Mouse (Mus musculus) macrophage (primary cell): ENCODE results near the gene Gm17660. TPM values are rescaled to one million over a fixed set of nuclear protein-coding genes. Genes with fewer than 3 reads are reported as not detected.
A peak's percentile ranks its signal among the peaks of the same experiment; 100 is the strongest.

Source experiments
- H3K27ac ChIP-seq: fragments of 350-480 bp; formaldehyde crosslinking; 2 replicates; pipeline ENCODE4 v1.9.0; 2021
- H3K36me3 ChIP-seq: fragments of 350-480 bp; formaldehyde crosslinking; 2 replicates; pipeline ENCODE4 v1.9.0; 2021; ENCODE audit errors: inconsistent target
- H3K4me3 ChIP-seq: fragments of 350-480 bp; formaldehyde crosslinking; 2 replicates; pipeline ENCODE4 v1.9.0; 2021; ENCODE audit errors: inconsistent target
- H3K79me2 ChIP-seq: fragments of 350-480 bp; formaldehyde crosslinking; 2 replicates; pipeline ENCODE4 v1.9.0; 2021; ENCODE audit errors: inconsistent target
- WGBS: methylation state at CpG from one replicate; pipeline ENCODE4 v1.1.7; 2026; ENCODE audit warnings: inconsistent platforms; ENCODE audit not compliant: missing documents; 5-methylcytosine and 5-hydroxymethylcytosine counted together
- polyA plus RNA-seq: library from polyadenylated mRNA; stranded (reverse); fragments of 250-400 nt; gene quantifications from 3 replicates; pipeline ENCODE4 v1.2.4, GENCODE M21; 2018; ENCODE audit warnings: inconsistent platforms

Gm17660 gene
- polyA plus RNA-seq, 1 experiment from 2014 or later: not detected

DNA sequence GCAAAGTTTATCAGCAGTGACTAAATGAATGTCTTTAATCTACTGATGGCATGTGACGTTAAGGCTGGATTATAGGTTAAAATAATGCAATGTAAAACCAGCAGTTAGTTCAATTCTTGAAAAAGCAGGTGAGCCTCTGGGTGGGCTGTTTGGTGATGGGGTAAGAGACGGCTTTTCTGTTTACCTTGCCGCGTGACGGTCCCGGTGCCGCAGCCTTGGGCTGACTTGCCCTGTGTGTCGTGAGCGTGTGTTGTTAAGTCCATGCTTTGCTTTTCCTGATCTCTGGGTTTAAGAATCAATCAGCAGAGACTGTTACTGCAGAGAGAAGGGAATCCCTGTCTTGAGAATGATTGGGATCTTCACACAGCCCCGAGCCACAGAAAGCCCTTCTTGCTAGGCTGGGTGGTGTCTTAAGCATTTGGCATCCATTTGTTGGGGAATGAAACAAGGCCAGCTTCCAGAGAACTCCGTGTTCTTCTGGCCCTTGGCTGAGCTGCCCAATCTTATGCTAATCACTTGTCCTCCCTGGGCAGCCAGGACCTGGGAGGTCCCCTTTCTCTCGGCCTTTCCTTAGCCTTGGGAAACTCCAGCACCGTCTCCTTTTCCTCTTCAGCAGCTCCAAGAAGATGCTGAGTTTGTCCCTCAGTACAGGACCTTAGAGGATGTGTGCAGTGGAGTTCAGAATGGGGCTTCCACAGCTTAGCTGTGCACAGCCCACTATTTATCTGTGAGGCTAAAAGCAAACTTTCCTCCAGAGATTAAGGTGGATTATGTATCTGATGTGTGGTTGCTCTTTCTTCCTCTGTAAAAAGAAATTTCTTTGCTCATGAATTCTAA, 15.3 kb downstream of the Gm17660 start:
- H3K27ac ChIP-seq: no peak overlapping the region
- WGBS: 97% methylated on average over 13 of the region's 13 CpGs
- peaks cover 73% of the 10 kb centered on the region for H3K36me3 ChIP-seq
- H3K79me2 ChIP-seq: no peaks in the 10 kb centered on the region
- H3K4me3 ChIP-seq: no peak overlapping the region

DNA sequence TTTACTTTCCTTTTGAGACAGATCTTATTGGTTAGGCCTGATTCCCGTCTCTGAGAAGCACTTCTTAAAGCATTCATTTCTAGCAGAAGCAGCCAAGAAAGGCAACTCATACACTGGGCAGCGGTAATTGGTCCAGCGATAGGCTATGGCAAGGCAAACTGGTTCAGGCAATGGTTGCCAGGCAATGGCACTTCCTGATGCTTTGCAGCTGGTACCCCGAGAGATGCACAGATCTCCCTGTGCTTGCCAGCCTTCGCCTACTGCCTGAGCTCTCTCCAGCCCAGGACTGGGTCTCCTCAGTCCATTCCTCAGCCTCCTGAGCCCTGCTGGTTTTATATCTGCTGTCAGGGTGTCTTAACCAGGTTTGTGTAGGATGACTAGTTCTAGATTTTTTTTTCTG, 17.0 kb downstream of the Gm17660 start:
- Histone ChIP-seq H3K27ac (no peak overlapping the region), H3K79me2 (no peaks in the 10 kb centered on the region; the same call in 1 of the 2 replicates), H3K4me3 (no peak overlapping the region), H3K36me3 (peaks cover 87% of the 10 kb centered on the region)
- 93% methylated on average over 5 of the region's 5 CpGs for WGBS

DNA sequence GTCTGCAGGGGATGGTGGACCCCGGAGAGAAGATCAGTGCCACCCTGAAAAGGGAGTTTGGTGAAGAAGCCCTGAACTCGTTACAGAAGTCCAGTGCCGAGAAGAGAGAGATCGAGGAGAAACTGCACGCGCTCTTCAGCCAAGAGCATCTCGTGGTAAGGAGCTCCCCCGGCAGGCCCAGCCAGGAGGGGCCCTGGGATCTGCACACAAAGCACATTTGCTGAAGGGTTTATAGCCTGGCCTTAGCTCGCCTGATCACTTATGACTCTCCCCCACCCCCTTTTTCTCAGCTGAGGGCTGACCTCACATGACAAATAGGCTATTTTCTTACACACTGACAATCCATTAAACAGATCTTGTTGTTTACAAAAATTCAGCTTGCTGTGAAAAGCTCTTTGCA, 17.8 kb downstream of the Gm17660 start:
- H3K27ac ChIP-seq: no peak overlapping the region
- 90% methylated on average over 9 of the region's 9 CpGs for WGBS

DNA sequence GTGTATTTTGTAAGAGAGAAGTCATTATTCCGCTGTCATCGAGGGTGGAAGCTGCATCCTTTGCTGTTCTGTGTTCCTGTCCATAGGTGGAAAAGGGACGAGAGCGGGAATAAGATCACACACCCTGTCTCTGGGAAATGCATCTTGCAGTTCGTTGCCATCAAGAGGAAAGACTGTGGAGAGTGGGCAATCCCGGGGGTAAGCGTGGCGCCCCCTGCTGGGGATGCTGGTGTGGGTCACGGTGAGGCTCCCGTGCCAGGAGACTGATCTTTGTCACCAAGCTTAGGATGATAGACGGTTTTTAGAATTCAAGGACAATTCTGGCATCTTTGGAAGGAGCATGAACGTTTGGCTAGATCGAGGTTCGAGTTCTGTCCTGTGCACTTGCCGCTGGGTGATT, 19.4 kb downstream of the Gm17660 start:
- Histone ChIP-seq H3K27ac (no peak overlapping the region), H3K36me3 (peaks cover 77% of the 10 kb centered on the region), H3K79me2 (peaks cover 20% of the 10 kb centered on the region; the same call in 1 of the 2 replicates), H3K4me3 (no peak overlapping the region)
- WGBS: 54% methylated on average over 14 of the region's 15 CpGs

More for the DNA sequence above, 17.8 kb downstream of the Gm17660 start:
- Histone ChIP-seq H3K79me2 (peaks cover 4% of the 10 kb centered on the region; the same call in 1 of the 2 replicates), H3K36me3 (peaks cover 87% of the 10 kb centered on the region), H3K4me3 (no peak overlapping the region)

DNA sequence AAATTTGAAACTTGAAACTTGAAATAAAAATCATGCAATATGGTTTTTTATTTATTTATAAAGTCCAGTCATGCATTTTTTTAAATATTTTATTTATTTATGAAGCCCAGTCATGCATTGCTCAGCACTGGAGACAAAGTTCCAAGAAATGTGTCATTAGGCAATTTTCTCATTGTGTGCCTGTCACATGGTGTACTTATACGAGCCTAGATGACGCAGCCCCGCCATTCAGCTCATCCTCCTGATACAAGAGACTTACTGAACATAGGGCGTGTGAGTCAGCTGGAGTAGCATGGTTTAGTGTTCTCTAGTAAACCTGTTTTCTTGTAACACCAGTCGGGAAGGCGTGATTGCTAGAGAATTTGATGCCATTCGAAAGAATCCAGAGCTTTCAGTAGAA, 21.1 kb downstream of the Gm17660 start:
- Histone ChIP-seq H3K79me2 (peaks cover 36% of the 10 kb centered on the region; the same call in 1 of the 2 replicates), H3K27ac (no peak overlapping the region), H3K4me3 (no peak overlapping the region), H3K36me3 (peaks cover 76% of the 10 kb centered on the region)
- 95% methylated on average over 7 of the region's 7 CpGs for WGBS

DNA sequence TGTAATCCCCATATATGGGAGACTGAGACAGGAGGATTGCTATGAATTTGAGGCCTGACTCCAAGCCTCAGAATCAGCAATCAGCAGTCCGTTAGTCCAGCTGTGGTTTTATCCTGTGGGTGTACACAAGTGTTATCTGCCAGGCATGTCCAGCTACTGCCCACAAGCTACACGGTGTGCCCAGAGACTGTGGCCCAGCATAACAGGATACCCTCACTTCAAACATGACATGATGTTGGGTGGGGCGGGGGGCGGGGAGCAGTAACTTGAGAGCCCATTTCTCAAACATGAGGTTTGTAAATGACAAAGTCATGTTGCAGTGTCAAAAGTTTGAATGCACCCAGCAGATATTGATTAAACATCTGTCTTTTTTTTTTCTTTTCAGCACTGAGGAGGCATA, 21.6 kb downstream of the Gm17660 start:
- no peak overlapping the region for H3K27ac ChIP-seq
- H3K79me2 ChIP-seq: peaks cover 40% of the 10 kb centered on the region; the same call in 1 of the 2 replicates
- H3K4me3 ChIP-seq: no peak overlapping the region
- WGBS: 95% methylated on average over 4 of the region's 4 CpGs
- peaks cover 81% of the 10 kb centered on the region for H3K36me3 ChIP-seq

DNA sequence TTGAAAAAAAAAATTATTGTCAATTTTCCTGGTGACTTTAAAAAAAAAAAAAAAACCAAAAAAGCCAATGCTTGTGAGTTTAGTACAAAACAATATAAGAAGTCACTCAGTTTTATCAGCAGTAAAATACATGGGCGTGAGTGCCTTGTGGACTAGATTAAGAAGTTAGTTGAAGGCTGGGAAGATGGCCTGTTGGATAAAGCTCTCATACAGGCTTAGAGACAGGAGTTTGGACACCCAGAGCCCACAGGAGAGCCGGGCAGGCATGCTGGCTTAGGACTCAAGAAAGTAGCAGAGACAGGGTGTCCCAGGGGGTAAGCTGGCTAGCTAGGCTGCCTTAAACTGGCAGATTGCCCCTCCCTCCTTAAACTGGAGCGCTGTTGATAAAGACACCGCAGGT, 22.5 kb downstream of the Gm17660 start:
- Histone ChIP-seq H3K36me3 (peaks cover 83% of the 10 kb centered on the region), H3K27ac (no peak overlapping the region), H3K4me3 (no peak overlapping the region), H3K79me2 (peaks cover 49% of the 10 kb centered on the region)
- WGBS: 93% methylated on average over 4 of the region's 4 CpGs

DNA sequence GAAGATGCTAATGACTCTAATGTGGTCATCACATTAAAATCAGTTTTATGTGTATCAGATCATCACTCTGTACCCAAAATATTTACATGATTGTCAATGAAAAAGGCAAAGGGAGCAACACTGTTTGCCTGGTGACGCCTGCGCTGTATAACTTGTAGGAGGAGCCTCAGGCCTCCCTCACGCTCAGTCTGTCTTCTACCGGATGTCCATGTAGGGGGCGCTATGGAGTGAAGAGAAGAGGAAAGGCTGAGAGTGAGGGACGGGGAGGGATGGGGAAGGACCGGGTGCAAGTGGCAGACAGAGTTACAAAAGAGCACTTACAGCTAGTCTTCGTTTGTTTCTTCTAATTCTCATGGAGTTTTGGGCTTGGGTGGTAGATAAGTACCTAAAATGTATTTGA, 24.5 kb downstream of the Gm17660 start:
- H3K36me3 ChIP-seq: peaks cover 64% of the 10 kb centered on the region
- H3K4me3 ChIP-seq: no peak overlapping the region
- peaks cover 66% of the 10 kb centered on the region for H3K79me2 ChIP-seq
- H3K27ac ChIP-seq: no peak overlapping the region
- 72% methylated on average over 8 of the region's 8 CpGs for WGBS

DNA sequence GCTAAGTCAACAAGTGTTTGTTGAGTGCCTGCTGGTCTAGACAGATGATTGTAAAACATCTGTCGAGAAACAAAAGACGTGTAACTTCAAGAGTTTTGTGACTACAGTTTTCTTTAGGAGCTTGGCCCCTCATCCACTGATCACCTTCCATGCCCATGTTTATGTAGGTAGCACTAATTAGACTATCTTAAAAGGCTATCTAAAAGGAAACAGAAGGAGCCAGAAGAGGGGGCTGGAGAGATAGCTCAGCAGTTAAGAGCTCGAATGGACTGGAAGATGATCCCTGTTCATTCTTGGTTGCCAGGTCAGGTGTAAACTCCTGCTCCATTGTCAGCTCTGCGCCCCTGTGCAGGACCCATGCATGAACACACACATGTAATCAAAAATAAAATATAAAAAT, 29.3 kb downstream of the Gm17660 start:
- 41% methylated on average over 4 of the region's 4 CpGs for WGBS
- Histone ChIP-seq H3K36me3 (peaks cover 31% of the 10 kb centered on the region), H3K4me3 (peak overlapping the region; percentile 89), H3K79me2 (peaks cover 47% of the 10 kb centered on the region), H3K27ac (peak overlapping the region; percentile 73)

DNA sequence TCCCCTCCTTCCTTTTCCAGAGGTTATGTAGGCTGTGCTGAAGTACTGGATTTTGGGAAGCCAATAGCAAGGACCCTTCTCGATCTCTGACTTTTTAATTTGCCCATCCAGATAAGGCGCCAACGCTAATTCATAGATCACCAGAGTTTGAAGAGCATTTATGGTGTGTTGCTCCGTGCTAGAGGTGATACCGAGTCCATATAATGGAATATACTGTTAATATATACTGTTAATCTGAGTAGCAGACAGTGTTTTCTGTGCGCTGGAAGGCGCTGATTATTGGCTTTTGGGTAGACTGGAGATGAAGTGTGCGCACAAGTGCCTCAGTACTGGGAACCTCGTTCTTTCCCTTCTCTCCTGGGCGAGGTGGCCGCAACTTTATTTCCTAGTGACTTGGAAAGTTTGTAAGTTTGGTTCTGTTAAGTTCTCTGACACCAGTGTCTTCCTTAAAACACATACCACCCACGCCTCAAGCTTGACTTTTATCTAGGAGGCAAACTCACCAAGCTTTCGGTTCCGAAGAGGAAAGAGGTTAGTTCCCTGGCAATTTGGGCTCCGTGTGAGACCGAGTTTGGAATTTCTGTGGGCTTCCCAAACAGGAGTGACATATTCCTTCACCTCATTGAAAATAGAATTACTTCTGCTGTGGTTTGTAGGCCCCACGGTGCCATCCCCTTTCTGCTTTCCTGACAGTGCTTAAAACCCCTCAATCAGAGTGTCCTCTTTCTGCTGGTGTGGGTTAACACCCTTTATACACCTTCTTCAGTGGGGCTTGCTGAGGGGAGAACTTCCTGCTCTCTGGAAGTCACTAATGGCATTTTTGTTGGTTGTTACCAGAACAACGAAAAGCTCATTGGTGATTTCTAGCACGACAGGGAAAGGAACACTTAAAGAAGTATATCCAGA, 30.0 kb downstream of the Gm17660 start:
- peak overlapping the region; percentile 89 for H3K4me3 ChIP-seq
- H3K79me2 ChIP-seq: peaks cover 40% of the 10 kb centered on the region
- 1% methylated on average over 19 of the region's 19 CpGs for WGBS
- H3K36me3 ChIP-seq: peaks cover 26% of the 10 kb centered on the region
- H3K27ac ChIP-seq: peak overlapping the region; percentile 73

DNA sequence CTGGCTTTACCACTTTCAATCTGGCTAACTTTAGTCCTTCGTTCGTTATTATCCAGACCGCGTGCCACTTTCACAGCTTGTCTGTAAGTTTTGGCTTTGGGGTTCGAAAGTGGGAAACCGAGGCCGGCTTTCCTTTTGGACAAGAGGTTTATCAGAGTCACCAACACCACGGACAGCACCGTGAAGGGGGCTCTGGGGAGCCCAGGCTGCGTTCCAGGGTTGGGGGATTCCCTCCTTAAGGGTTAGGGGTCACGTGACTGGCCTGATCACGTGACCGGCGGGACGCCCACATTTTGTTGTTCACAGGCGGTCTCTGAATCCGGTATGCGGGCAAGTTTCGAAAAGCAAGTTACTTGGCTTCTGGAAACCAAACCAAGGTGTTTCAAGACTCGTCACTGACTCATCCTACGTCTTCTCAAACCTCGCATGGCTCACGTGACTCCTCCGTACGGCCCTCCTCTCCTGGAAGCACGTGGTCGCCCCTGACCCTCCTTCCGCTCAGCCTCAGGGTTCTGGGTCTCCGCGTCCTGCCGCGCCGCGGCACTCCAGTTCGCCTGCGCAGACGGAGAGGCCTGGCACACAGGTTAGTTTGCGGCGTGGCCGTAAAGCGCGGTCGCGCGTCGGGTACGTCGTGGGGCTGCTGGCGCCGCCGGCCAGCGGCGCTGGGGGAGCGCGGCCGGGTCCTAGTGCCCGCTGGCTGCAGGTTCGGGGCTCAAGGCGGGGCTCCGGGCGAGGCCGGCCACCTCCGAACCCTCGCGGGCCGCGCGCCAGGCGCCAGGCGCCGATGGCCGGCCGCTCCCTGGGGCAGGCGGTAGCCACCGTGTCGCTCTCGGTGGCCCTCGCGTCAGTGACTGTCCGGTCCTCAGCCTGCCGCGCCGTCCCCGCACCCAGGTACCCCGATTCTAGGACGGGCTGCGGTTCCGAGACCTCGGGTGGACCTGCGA, 30.9 kb downstream of the Gm17660 start, which contains the start of gene Nudt9:
Gene Nudt9 (plus strand): TSS at position 51 of the 944 bp plus-strand sequence.
- Histone ChIP-seq H3K36me3 (peaks cover 17% of the 10 kb centered on the region), H3K27ac (peak within 1 kb of the TSS; percentile 85), H3K4me3 (peak within 1 kb of the TSS; percentile 89), H3K79me2 (peaks cover 33% of the 10 kb centered on the region)
- WGBS: 5% methylated on average over 90 of the region's 90 CpGs

DNA sequence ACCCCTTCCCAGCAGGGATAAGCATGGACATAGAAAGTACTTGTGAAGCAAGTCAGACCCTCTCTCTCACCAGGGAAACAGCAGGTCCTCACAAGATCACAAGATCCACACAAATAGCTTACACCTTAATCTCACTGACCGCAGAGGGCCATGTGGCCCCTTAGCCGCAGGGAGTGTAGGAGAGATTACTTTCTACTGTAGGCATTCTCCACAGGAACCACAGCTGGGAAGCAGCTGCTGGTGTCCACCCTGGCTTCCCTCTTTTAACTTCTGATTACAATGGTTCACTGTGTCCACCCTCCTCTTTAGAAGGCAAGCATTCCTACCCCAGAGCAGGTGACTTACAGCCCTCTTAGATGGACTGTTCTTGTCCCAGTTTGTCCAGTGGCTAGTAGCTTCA, 33.7 kb downstream of the Gm17660 start:
- 87% methylated on average over 2 of the region's 2 CpGs for WGBS
- no peak overlapping the region for H3K4me3 ChIP-seq
- H3K79me2 ChIP-seq: peaks cover 6% of the 10 kb centered on the region
- no peak overlapping the region for H3K27ac ChIP-seq
- no peaks in the 10 kb centered on the region for H3K36me3 ChIP-seq

DNA sequence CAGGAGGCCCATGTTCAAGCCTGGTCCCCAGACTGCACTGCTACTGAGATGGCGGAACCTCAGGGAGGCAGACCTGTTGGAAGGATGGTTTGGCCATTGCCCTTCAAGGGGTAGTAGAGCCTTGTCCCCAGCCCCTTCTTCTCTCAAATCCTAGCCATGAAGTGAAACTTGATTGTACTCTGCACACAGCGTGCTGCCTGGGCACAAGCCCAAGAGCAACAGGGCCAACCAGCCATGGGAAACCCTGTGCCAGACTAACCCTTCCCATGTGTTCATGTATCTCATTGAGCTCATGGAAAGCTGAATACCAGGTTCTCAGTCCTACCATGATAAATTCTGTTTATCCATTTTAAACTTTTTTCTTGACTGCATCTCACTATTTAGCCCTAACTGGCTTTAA, 34.5 kb downstream of the Gm17660 start:
- Histone ChIP-seq H3K4me3 (no peak overlapping the region), H3K27ac (no peak overlapping the region)

More for the DNA sequence above, 34.5 kb downstream of the Gm17660 start:
- Histone ChIP-seq H3K36me3 (no peaks in the 10 kb centered on the region), H3K79me2 (no peaks in the 10 kb centered on the region; the same call in 1 of the 2 replicates)
- 100% methylated on average over 2 of the region's 2 CpGs for WGBS
